Mouse (Mus musculus): ENCODE measurements at regions not wholly inside any gene's neighbourhood (a gene's known extent, or its start where the extent isn't known, plus 50 kb on each side); places are given as distances from the start of the nearest gene placed in this dataset.

- no peak for TF ChIP-seq GATA1 (IDR thresholded peaks at IDR 0.05; ENCODE audit: borderline replicate concordance, low read length)
- TF ChIP-seq FLI1 (IDR thresholded peaks at IDR 0.05; ENCODE audit: low read length): no peak
Observed at GRCm38 (mm10) chr3:121009223-121009622, 162.3 kb downstream of the Rwdd3 start.

Data from megakaryocyte, embryonic 14.5 days (primary cell).